Mouse (Mus musculus): ENCODE data around the gene Smyd4. TPM values are rescaled to one million over a fixed set of nuclear protein-coding genes. Genes with fewer than 3 reads are reported as not detected.

The Smyd4 gene
- polyA plus RNA-seq, 1 experiment = 14.7 TPM

- TF ChIP-seq MYOD1 (IDR thresholded peaks at IDR 0.05; ENCODE audit: control insufficient read depth, insufficient read length, low read depth) (peak; percentile 45), CEBPB (IDR thresholded peaks at IDR 0.05; ENCODE audit: low read depth) (no peak)
- Histone ChIP-seq H3K36me3 (ENCODE audit: control insufficient read depth, insufficient read depth) (peaks cover 16% of the 10 kb centered on the region), H3ac (ENCODE audit: control insufficient read depth, insufficient read length, low read depth) (peak overlapping the region; percentile 91), H3K79me3 (ENCODE audit: low read depth) (peaks cover 25% of the 10 kb centered on the region), H3K79me2 (ENCODE audit: control insufficient read depth, insufficient read depth) (peaks cover 47% of the 10 kb centered on the region), H3K27me3 (ENCODE audit: control insufficient read depth, insufficient read depth, insufficient read length) (no peaks in the 10 kb centered on the region), H3K4me3 (ENCODE audit: insufficient read depth, poor library complexity, severe bottlenecking) (peak overlapping the region; percentile 59)
Observed at GRCm38 (mm10) chr11:75420810-75421374, 72.7 kb downstream of the Smyd4 start.

- no peaks in the 10 kb centered on the region for H3K27me3 ChIP-seq (ENCODE audit: control insufficient read depth, insufficient read depth, insufficient read length)
- H3K79me2 ChIP-seq (ENCODE audit: control insufficient read depth, insufficient read depth) = peaks cover 47% of the 10 kb centered on the region
- peak overlapping the region; percentile 91 for H3ac ChIP-seq (ENCODE audit: control insufficient read depth, insufficient read length, low read depth)
- no peak for TF ChIP-seq FOSL1 (IDR thresholded peaks at IDR 0.05; ENCODE audit: insufficient read depth, low read length, poor library complexity, severe bottlenecking)
- peak overlapping the region; percentile 59 for H3K4me3 ChIP-seq (ENCODE audit: insufficient read depth, poor library complexity, severe bottlenecking)
- H3K79me3 ChIP-seq (ENCODE audit: low read depth) = peaks cover 25% of the 10 kb centered on the region
- peaks cover 16% of the 10 kb centered on the region for H3K36me3 ChIP-seq (ENCODE audit: control insufficient read depth, insufficient read depth)
Observed at GRCm38 (mm10) chr11:75421375-75422012, 73.3 kb downstream of the Smyd4 start.

- Histone ChIP-seq H3K79me3 (ENCODE audit: low read depth) (peaks cover 25% of the 10 kb centered on the region), H3K79me2 (ENCODE audit: control insufficient read depth, insufficient read depth) (peaks cover 45% of the 10 kb centered on the region), H3ac (ENCODE audit: control insufficient read depth, insufficient read length, low read depth) (peak within 1 kb of the TSS; percentile 91), H3K27me3 (ENCODE audit: control insufficient read depth, insufficient read depth, insufficient read length) (no peaks in the 10 kb centered on the region), H3K36me3 (ENCODE audit: control insufficient read depth, insufficient read depth) (peaks cover 10% of the 10 kb centered on the region), H3K4me3 (ENCODE audit: insufficient read depth, poor library complexity, severe bottlenecking) (peak within 1 kb of the TSS; percentile 59)
- TF ChIP-seq MAX (IDR thresholded peaks at IDR 0.05) (peak; percentile 54), MYOG (IDR thresholded peaks at IDR 0.05; ENCODE audit: control insufficient read depth, extremely low read depth, insufficient read length) (no peak), MYOD1 (IDR thresholded peaks at IDR 0.05; ENCODE audit: control insufficient read depth, insufficient read length, low read depth) (no peak), USF1 (IDR thresholded peaks at IDR 0.05; ENCODE audit: low read depth) (no peak), CEBPB (IDR thresholded peaks at IDR 0.05; ENCODE audit: low read depth) (peak; percentile 90)
Observed at GRCm38 (mm10) chr11:75422013-75422792, 74.0 kb downstream of the Smyd4 start, which contains the start of gene Serpinf1. Serpinf1 (minus strand) TSS chr11:75422701.

- Histone ChIP-seq H3K4me3 (ENCODE audit: insufficient read depth, poor library complexity, severe bottlenecking) (no peak overlapping the region), H3ac (ENCODE audit: control insufficient read depth, insufficient read length, low read depth) (no peak overlapping the region)
- TF ChIP-seq MYOD1 (IDR thresholded peaks at IDR 0.05; ENCODE audit: control insufficient read depth, insufficient read length, low read depth) (peak; percentile 71), FOSL1 (IDR thresholded peaks at IDR 0.05; ENCODE audit: insufficient read depth, low read length, poor library complexity, severe bottlenecking) (no peak)
Observed at GRCm38 (mm10) chr11:75423091-75423490, 74.9 kb downstream of the Smyd4 start.

GRCm38 (mm10) chr11:75424033-75424432 is 75.8 kb downstream of the Smyd4 start:
- Histone ChIP-seq H3K27me3 (ENCODE audit: control insufficient read depth, insufficient read depth, insufficient read length) (no peaks in the 10 kb centered on the region), H3K79me3 (ENCODE audit: low read depth) (peaks cover 19% of the 10 kb centered on the region), H3K79me2 (ENCODE audit: control insufficient read depth, insufficient read depth) (peaks cover 30% of the 10 kb centered on the region), H3ac (ENCODE audit: control insufficient read depth, insufficient read length, low read depth) (no peak overlapping the region), H3K36me3 (ENCODE audit: control insufficient read depth, insufficient read depth) (no peaks in the 10 kb centered on the region), H3K4me3 (ENCODE audit: insufficient read depth, poor library complexity, severe bottlenecking) (no peak overlapping the region)
- TF ChIP-seq CEBPB (IDR thresholded peaks at IDR 0.05; ENCODE audit: low read depth) (no peak), USF1 (IDR thresholded peaks at IDR 0.05; ENCODE audit: low read depth) (no peak), MYOD1 (IDR thresholded peaks at IDR 0.05; ENCODE audit: control insufficient read depth, insufficient read length, low read depth) (no peak)

More at GRCm38 (mm10) chr11:75423091-75423490, 74.9 kb downstream of the Smyd4 start:
- H3K79me2 ChIP-seq (ENCODE audit: control insufficient read depth, insufficient read depth) = peaks cover 36% of the 10 kb centered on the region
- no peaks in the 10 kb centered on the region for H3K27me3 ChIP-seq (ENCODE audit: control insufficient read depth, insufficient read depth, insufficient read length)
- H3K79me3 ChIP-seq (ENCODE audit: low read depth) = peaks cover 24% of the 10 kb centered on the region
- peaks cover 3% of the 10 kb centered on the region for H3K36me3 ChIP-seq (ENCODE audit: control insufficient read depth, insufficient read depth)

- Histone ChIP-seq H3K27me3 (ENCODE audit: control insufficient read depth, insufficient read depth, insufficient read length) (no peaks in the 10 kb centered on the region), H3K79me2 (ENCODE audit: control insufficient read depth, insufficient read depth) (peaks cover 30% of the 10 kb centered on the region), H3K36me3 (ENCODE audit: control insufficient read depth, insufficient read depth) (no peaks in the 10 kb centered on the region), H3K4me3 (ENCODE audit: insufficient read depth, poor library complexity, severe bottlenecking) (no peak overlapping the region), H3K79me3 (ENCODE audit: low read depth) (peaks cover 19% of the 10 kb centered on the region), H3ac (ENCODE audit: control insufficient read depth, insufficient read length, low read depth) (no peak overlapping the region)
- no peak for TF ChIP-seq FOSL1 (IDR thresholded peaks at IDR 0.05; ENCODE audit: insufficient read depth, low read length, poor library complexity, severe bottlenecking)
- TF ChIP-seq MAX (IDR thresholded peaks at IDR 0.05) = no peak
- TF ChIP-seq MYOG (IDR thresholded peaks at IDR 0.05; ENCODE audit: control insufficient read depth, extremely low read depth, insufficient read length) = no peak
- TF ChIP-seq USF1 (IDR thresholded peaks at IDR 0.05; ENCODE audit: low read depth) = no peak
- no peak for TF ChIP-seq MYOD1 (IDR thresholded peaks at IDR 0.05; ENCODE audit: control insufficient read depth, insufficient read length, low read depth)
Observed at GRCm38 (mm10) chr11:75424459-75424858, 76.2 kb downstream of the Smyd4 start.
